Mouse (Mus musculus) liver, embryonic 15.5 days (tissue): ENCODE results near the gene Sec22a. TPM values are rescaled to one million over a fixed set of nuclear protein-coding genes. Genes with fewer than 3 reads are reported as not detected.

Experiments used
- ATAC-seq: fragments of 200-750 bp; cut with Nextera tagmentation; 2 replicates; pipeline ENCODE4 v1.8.0; 2017; ENCODE audit warnings: moderate number of reproducible peaks, mild to moderate bottlenecking, moderate library complexity; ENCODE audit not compliant: insufficient read depth
- H3K27ac ChIP-seq: fragments of 300-500 bp; sonication (generic); replicated peaks from 2 replicates; pipeline ENCODE4 v1.5.1; 2015; ENCODE audit warnings: mild to moderate bottlenecking, inconsistent platforms
- H3K27me3 ChIP-seq: fragments of 300-500 bp; sonication (generic); 2 replicates; pipeline ENCODE4 v1.6.1; 2015; ENCODE audit warnings: mild to moderate bottlenecking, inconsistent platforms
- H3K36me3 ChIP-seq: fragments of 300-500 bp; sonication (generic); replicated peaks from 2 replicates; pipeline ENCODE4 v1.6.1; 2015; ENCODE audit warnings: moderate library complexity, mild to moderate bottlenecking, inconsistent platforms
- H3K4me1 ChIP-seq: fragments of 300-500 bp; sonication (generic); replicated peaks from 2 replicates; pipeline ENCODE4 v1.6.1; 2015; ENCODE audit warnings: inconsistent platforms
- H3K4me2 ChIP-seq: fragments of 300-500 bp; sonication (generic); 2 replicates; pipeline ENCODE4 v1.6.1; 2015; ENCODE audit warnings: moderate library complexity, mild to moderate bottlenecking, inconsistent platforms
- H3K4me3 ChIP-seq: fragments of 300-500 bp; sonication (generic); replicated peaks from 2 replicates; pipeline ENCODE4 v1.5.1; 2015; ENCODE audit warnings: mild to moderate bottlenecking, inconsistent platforms
- H3K9ac ChIP-seq: fragments of 300-500 bp; sonication (generic); 2 replicates; pipeline ENCODE4 v1.6.1; 2015; ENCODE audit warnings: moderate library complexity, mild to moderate bottlenecking, inconsistent platforms
- H3K9me3 ChIP-seq: fragments of 300-500 bp; sonication (generic); replicated peaks from 2 replicates; pipeline ENCODE4 v1.6.1; 2016; ENCODE audit warnings: inconsistent platforms
- WGBS: fragments of 180-500 bp; shearing (Covaris S2); methylation state at CpG from one replicate; pipeline ENCODE4 v1.1.7; 2015; ENCODE audit warnings: mixed read lengths; ENCODE audit not compliant: insufficient replicate concordance; 5-methylcytosine and 5-hydroxymethylcytosine counted together
- polyA plus RNA-seq: library from polyadenylated mRNA; unstranded; fragments of >200 nt; fragmentation: Nextera tagmentation; extraction: Ambion mirVana; gene quantifications from 2 replicates; pipeline ENCODE4 v1.2.1, GENCODE M21; 2015

Gene Sec22a
- polyA plus RNA-seq, 1 experiment from 2014 or later = 10.7 TPM

DNA sequence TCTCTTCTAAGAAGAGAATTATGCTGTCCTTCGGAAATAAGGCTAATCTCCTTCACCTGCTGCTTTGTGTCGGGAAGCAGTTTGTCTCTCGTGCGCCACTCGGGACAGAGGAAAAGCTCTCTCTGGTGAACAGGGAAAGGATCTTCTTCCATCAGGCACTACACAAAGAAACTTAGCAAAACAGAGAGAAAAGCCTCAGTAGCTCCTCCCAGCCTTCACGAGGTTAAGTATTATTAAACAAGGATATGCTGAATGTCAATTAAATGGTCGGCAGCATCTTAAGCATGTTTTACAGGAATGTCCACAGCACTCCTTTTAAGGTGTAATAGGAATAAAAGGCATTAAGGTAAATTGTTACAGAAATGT is 328 bp upstream of the Sec22a start:
- peak overlapping the region; percentile 95 for H3K4me2 ChIP-seq
- no peaks in the 10 kb centered on the region for H3K9me3 ChIP-seq
- ATAC-seq = no peak
- no peak overlapping the region for H3K27ac ChIP-seq
- H3K4me3 ChIP-seq = peak overlapping the region; percentile 78
- H3K9ac ChIP-seq = peak overlapping the region; percentile 15; the same call in 1 of the 2 replicates
- WGBS = under 1% methylated on average over 7 of the region's 7 CpGs
- peaks cover 11% of the 10 kb centered on the region; the same call in 1 of the 2 replicates for H3K27me3 ChIP-seq
- peaks cover 18% of the 10 kb centered on the region for H3K4me1 ChIP-seq
- H3K36me3 ChIP-seq = no peaks in the 10 kb centered on the region

DNA sequence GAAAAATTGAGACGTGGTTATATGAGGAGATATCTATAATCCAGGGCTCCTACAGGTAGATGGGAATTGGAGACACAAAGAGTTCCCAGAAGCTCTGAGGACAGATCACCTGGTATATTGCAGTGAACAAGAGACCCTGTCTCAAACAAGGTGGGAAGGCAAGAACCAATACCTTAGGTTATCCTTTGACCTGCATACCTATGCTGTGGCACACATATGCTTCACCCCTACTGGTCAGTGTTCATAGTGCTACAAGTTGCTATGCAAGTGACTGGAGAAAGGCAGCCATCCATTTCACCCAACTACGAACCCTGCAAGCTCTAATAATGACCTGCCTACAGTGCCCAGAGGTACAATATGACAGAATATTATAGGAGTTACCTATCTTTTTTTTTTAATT is 1.5 kb downstream of the Sec22a start:
- Histone ChIP-seq H3K27ac (no peak overlapping the region), H3K27me3 (peaks cover 11% of the 10 kb centered on the region; the same call in 1 of the 2 replicates), H3K9me3 (no peaks in the 10 kb centered on the region), H3K4me3 (no peak overlapping the region), H3K4me2 (no peak overlapping the region), H3K4me1 (peaks cover 18% of the 10 kb centered on the region), H3K36me3 (no peaks in the 10 kb centered on the region), H3K9ac (no peak overlapping the region)
- no peak for ATAC-seq
- WGBS = 77% methylated on average over 2 of the region's 2 CpGs

DNA sequence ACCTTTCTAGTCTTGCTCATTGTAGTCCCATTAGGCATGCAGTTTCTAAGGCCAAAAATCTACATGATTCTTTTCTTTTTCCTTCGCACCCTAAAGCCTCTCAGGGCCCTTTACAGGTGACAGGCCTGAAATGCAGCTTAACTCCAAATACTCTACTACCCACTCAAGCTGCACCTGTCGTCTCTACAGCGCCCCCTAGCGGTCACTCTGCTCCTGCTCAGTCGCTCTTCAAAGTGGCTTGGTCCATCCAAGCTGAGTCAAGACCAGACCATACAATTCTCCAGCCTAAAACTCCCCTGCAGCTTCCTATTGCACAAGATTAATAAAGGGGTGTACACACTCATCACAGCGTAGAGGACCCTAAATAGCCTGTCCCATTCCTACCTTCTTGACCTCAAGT is 3.1 kb downstream of the Sec22a start:
- H3K27me3 ChIP-seq = peaks cover 7% of the 10 kb centered on the region; the same call in 1 of the 2 replicates
- no peak overlapping the region for H3K4me2 ChIP-seq
- no peaks in the 10 kb centered on the region for H3K9me3 ChIP-seq
- H3K4me1 ChIP-seq = peaks cover 18% of the 10 kb centered on the region
- no peak overlapping the region for H3K4me3 ChIP-seq
- H3K27ac ChIP-seq = no peak overlapping the region
- WGBS = 25% methylated on average over 6 of the region's 6 CpGs
- H3K9ac ChIP-seq = no peak overlapping the region
- ATAC-seq = no peak
- no peaks in the 10 kb centered on the region for H3K36me3 ChIP-seq

DNA sequence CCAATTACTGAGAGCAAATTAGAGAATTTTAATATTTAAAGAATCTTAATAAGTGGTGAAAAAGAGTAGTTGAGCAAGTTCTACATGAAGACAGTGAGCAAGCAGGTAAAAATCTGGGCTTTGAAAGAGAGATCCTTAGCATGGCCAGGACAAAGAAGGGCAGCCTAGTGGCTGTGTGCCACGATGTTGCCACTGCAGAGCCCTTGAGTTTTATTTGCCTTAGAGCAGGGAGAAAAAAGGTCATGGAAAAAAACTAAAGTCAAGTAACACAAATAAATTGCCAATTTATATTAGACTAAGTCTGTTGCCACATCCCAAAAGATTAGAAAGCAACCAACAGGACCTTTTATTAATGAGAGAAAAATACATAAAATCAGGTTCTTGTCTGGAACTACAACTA is 6.3 kb downstream of the Sec22a start:
- H3K4me2 ChIP-seq = no peak overlapping the region
- no peaks in the 10 kb centered on the region for H3K27me3 ChIP-seq
- H3K9me3 ChIP-seq = no peaks in the 10 kb centered on the region
- no peak overlapping the region for H3K4me3 ChIP-seq
- H3K4me1 ChIP-seq = no peaks in the 10 kb centered on the region; the same call in 1 of the 2 replicates
- no peak for ATAC-seq
- H3K36me3 ChIP-seq = no peaks in the 10 kb centered on the region
- H3K9ac ChIP-seq = no peak overlapping the region
- WGBS = 75% methylated on average over 1 of the region's 1 CpGs
- H3K27ac ChIP-seq = no peak overlapping the region

DNA sequence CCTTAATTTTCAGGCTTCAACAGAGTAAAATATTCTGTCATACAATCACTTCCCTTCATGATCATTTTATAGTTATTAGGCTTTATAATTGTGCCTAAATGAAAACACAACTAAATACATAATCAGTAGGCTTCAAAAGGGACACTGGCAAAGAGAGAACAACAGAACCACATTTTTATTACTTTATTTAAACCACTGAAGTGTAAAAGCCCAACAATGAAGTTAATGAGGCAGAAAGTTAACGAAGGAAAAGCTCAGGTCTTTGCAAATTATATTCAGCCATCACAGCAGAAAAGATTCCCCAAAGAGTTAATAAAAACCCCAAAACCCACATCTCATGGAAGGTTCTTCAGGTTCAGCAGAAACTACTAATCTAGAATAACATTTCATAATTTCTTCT is 33.3 kb downstream of the Sec22a start:
- H3K9ac ChIP-seq = no peak overlapping the region
- H3K9me3 ChIP-seq = no peaks in the 10 kb centered on the region
- no peaks in the 10 kb centered on the region for H3K4me1 ChIP-seq
- no peaks in the 10 kb centered on the region for H3K27me3 ChIP-seq
- 64% methylated on average over 1 of the region's 1 CpGs for WGBS
- no peak for ATAC-seq
- H3K36me3 ChIP-seq = no peaks in the 10 kb centered on the region; the same call in 1 of the 2 replicates
- no peak overlapping the region for H3K4me2 ChIP-seq
- no peak overlapping the region for H3K27ac ChIP-seq
- H3K4me3 ChIP-seq = no peak overlapping the region

DNA sequence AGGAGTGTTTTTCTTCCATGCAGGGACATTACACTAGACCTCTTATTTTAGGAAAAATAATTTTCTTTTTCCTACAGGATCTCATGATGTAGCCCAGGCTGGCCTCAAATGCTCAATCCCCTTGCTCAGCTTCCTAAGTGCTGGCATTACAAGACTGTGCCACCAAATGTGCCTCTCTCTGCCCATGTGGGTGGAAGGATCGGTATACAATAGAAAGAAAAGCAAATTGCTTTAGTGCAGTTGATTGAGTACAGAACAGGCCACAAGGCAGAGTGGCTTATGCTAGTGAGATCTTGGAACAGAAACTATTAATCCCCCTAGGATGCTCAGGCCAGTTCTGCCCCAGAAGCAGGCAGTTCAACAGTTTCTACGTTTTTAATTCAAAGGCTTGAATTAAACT is 43.9 kb downstream of the Sec22a start:
- Histone ChIP-seq H3K4me3 (no peak overlapping the region), H3K4me1 (no peaks in the 10 kb centered on the region), H3K9me3 (no peaks in the 10 kb centered on the region), H3K27ac (no peak overlapping the region), H3K9ac (no peak overlapping the region), H3K4me2 (no peak overlapping the region), H3K36me3 (no peaks in the 10 kb centered on the region), H3K27me3 (no peaks in the 10 kb centered on the region)
- no peak for ATAC-seq
- WGBS = 71% methylated on average over 2 of the region's 2 CpGs

DNA sequence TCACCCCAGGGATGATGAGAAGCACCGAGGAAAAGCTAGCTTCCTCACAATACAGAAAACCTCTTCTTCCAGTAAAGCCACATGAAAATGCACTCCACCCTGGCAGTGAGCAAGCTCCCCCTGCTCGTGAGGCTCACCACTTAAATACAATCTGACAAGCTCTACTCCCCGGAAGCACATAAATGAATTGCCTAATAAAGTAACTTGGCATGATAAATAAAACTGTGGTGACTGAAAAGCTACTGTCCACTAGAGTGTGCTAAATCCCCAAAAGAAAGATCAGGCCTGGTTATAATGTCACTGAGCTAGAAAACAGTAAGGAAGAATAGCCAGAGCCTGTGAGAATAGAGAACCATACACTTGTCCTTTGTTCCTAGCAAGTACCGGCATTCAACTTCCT is 44.4 kb downstream of the Sec22a start:
- WGBS = 44% methylated on average over 4 of the region's 4 CpGs

DNA sequence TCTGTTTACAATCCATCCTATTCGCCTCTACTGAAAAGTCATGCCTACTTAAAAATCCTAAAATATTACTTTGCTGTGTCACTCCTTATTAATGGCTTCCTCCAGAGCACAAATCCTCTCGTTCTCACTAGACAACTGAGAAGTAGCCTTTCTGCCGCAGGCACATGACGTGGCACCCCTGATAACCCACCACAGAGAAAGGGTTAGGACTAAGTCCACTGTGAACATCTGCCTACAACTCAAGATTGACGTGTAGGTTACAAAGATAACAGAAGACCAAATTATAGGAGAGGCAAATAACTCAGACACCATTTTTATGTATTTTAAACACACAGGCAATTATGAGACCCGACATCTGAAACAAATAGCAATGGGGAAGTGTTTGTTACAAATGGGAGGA is 45.3 kb downstream of the Sec22a start:
- H3K4me2 ChIP-seq = no peak overlapping the region
- WGBS = 31% methylated on average over 6 of the region's 6 CpGs
- no peak overlapping the region for H3K4me3 ChIP-seq
- H3K4me1 ChIP-seq = no peaks in the 10 kb centered on the region
- no peak overlapping the region for H3K9ac ChIP-seq
- ATAC-seq = no peak
- H3K36me3 ChIP-seq = no peaks in the 10 kb centered on the region
- no peaks in the 10 kb centered on the region for H3K27me3 ChIP-seq
- H3K9me3 ChIP-seq = no peaks in the 10 kb centered on the region
- H3K27ac ChIP-seq = no peak overlapping the region

More for the DNA sequence above, 44.4 kb downstream of the Sec22a start:
- no peak for ATAC-seq
- Histone ChIP-seq H3K9ac (no peak overlapping the region), H3K27me3 (no peaks in the 10 kb centered on the region), H3K4me2 (no peak overlapping the region), H3K36me3 (no peaks in the 10 kb centered on the region), H3K27ac (no peak overlapping the region), H3K4me3 (no peak overlapping the region), H3K9me3 (no peaks in the 10 kb centered on the region), H3K4me1 (no peaks in the 10 kb centered on the region)

DNA sequence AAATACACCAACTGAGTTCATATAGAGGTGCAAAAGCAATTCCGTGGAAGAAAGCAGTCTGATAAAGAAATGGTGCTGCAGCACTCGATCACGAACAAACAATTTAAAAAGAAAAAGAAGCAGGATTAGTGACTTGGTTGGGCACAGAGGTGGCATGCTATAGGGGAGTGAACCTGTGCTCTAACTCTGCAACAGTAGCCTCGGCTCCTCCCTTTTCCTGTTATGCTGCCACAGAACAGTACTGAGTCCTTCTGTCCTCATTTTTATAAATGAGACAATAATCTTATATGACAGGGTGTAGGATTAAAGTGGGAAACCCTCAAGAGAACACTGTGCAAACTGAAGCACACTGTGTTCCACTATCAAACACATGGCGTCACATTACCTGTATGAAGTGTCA is 46.3 kb downstream of the Sec22a start:
- Histone ChIP-seq H3K4me3 (no peak overlapping the region), H3K27me3 (no peaks in the 10 kb centered on the region), H3K4me2 (no peak overlapping the region), H3K9me3 (no peaks in the 10 kb centered on the region), H3K4me1 (no peaks in the 10 kb centered on the region), H3K27ac (no peak overlapping the region), H3K36me3 (no peaks in the 10 kb centered on the region), H3K9ac (no peak overlapping the region)
- WGBS = 58% methylated on average over 5 of the region's 5 CpGs
- ATAC-seq = no peak

DNA sequence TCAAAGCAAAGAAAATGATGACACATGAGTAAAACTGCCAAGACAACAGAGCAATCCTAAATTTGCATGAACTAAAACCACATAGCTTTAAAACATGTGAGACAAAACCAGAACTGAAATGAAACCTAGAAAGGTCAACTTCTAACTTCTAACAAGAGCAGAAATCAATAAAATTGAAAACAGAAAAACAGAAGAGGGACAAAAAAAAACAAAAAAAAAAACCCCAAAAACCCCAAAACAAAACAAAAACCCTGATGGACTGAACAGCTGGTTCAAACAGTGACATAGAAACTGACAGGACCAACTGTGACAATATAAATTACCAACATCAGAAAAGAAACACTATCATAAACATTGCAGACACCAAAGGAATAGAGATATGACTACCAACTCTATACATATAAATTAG is 46.9 kb downstream of the Sec22a start:
- no peaks in the 10 kb centered on the region for H3K36me3 ChIP-seq
- no peak overlapping the region for H3K4me3 ChIP-seq
- no peaks in the 10 kb centered on the region for H3K9me3 ChIP-seq
- no peaks in the 10 kb centered on the region for H3K4me1 ChIP-seq
- H3K27ac ChIP-seq = no peak overlapping the region
- H3K4me2 ChIP-seq = no peak overlapping the region
- H3K27me3 ChIP-seq = no peaks in the 10 kb centered on the region
- no peak for ATAC-seq
- no peak overlapping the region for H3K9ac ChIP-seq

DNA sequence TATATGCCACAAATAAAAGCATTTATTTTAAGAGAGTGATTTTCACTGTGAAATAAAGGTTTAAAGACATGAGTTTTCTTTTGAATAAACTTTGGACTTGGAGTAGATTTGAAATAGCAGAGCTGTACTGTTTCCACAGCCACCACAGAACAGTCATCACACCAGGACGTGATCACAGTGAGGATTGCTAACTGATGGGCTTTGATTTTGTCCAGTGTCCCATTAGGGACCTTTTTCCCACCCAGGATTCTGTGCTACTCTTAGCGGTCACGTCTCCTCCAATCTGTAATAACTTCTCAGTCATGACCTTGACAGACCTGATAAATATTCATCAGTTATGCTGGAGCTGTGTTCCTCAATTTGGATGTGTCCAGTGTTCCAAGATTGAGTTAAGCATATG is 48.2 kb downstream of the Sec22a start:
- 73% methylated on average over 3 of the region's 3 CpGs for WGBS
- no peak for ATAC-seq
- no peaks in the 10 kb centered on the region for H3K27me3 ChIP-seq
- no peaks in the 10 kb centered on the region for H3K9me3 ChIP-seq
- H3K36me3 ChIP-seq = no peaks in the 10 kb centered on the region
- no peak overlapping the region for H3K4me2 ChIP-seq
- H3K27ac ChIP-seq = no peak overlapping the region
- H3K4me3 ChIP-seq = no peak overlapping the region
- H3K4me1 ChIP-seq = no peaks in the 10 kb centered on the region
- no peak overlapping the region for H3K9ac ChIP-seq

DNA sequence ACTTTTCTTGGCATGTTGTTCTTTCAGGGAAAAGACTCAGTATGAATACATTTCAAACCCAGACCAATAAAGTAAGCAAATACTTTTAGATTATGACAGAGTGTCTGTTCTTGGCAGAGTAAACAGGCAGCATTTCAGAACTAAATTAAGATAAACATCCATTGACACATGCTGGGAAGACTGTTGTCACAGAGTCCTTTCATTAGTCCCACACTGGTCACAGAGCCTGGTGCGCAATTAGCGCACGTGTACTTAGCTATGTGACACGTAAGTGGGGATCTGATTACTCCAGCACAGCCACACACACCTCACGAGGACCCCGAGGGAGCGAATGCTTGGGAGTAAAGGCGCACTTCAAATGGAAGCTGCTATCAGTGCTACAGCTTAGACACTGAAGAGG is 52.1 kb downstream of the Sec22a start:
- Histone ChIP-seq H3K27ac (no peak overlapping the region), H3K4me2 (no peak overlapping the region), H3K9ac (no peak overlapping the region), H3K4me3 (no peak overlapping the region), H3K4me1 (peaks cover 11% of the 10 kb centered on the region; the same call in 1 of the 2 replicates), H3K36me3 (no peaks in the 10 kb centered on the region), H3K9me3 (no peaks in the 10 kb centered on the region), H3K27me3 (no peaks in the 10 kb centered on the region)
- no peak for ATAC-seq
- WGBS = 68% methylated on average over 8 of the region's 8 CpGs
